Mouse (Mus musculus) natural killer cell, adult 2 months (primary cell): ENCODE data around the gene Sec14l3.

Experiments
- DNase-seq, 2 experiments: peaks; one replicate each; pipeline ENCODE4 v3.0.0; 2022; ENCODE audit warnings: low spot score in 2 of 2

The Sec14l3 gene

GRCm38 (mm10) chr11:4060866-4061575 lies 3.6 kb upstream of the Sec14l3 start:
- DNase-seq: no peak

- no peak for DNase-seq
Measured at GRCm38 (mm10) chr11:4062523-4062922, 2.1 kb upstream of the Sec14l3 start.

- DNase-seq: no peak
Measured at GRCm38 (mm10) chr11:4062981-4063380, 1.7 kb upstream of the Sec14l3 start.

GRCm38 (mm10) chr11:4069664-4070063 lies 5.0 kb downstream of the Sec14l3 start:
- DNase-seq: no peak

- no peak for DNase-seq
Measured at GRCm38 (mm10) chr11:4076633-4077032, 12.0 kb downstream of the Sec14l3 start.

GRCm38 (mm10) chr11:4078267-4078933 lies 13.8 kb downstream of the Sec14l3 start:
- no peak for DNase-seq

GRCm38 (mm10) chr11:4080219-4080618 lies 15.6 kb downstream of the Sec14l3 start:
- DNase-seq: peak; percentile 15 to 24

- DNase-seq: peak; percentile 39 to 44
Measured at GRCm38 (mm10) chr11:4083316-4084078, 18.9 kb downstream of the Sec14l3 start.

GRCm38 (mm10) chr11:4086246-4086645 lies 21.6 kb downstream of the Sec14l3 start:
- no peak for DNase-seq

- DNase-seq: no peak
Measured at GRCm38 (mm10) chr11:4087267-4087666, 22.6 kb downstream of the Sec14l3 start.

- DNase-seq: no peak
Measured at GRCm38 (mm10) chr11:4093459-4094377, 29.1 kb downstream of the Sec14l3 start.

- DNase-seq: peak; percentile 65 to 82
Measured at GRCm38 (mm10) chr11:4094378-4095170, 29.9 kb downstream of the Sec14l3 start.

GRCm38 (mm10) chr11:4095171-4096053 lies 30.8 kb downstream of the Sec14l3 start, which contains the start of gene Mtfp1:
Gene Mtfp1 (minus strand): TSS chr11:4095445.
- peak; percentile 31 to 46 for DNase-seq

GRCm38 (mm10) chr11:4096054-4096984 lies 31.7 kb downstream of the Sec14l3 start:
- DNase-seq: peak; percentile 93 to 95

- no peak for DNase-seq
Measured at GRCm38 (mm10) chr11:4097091-4097621, 32.5 kb downstream of the Sec14l3 start.

- DNase-seq: no peak
Measured at GRCm38 (mm10) chr11:4098120-4098519, 33.5 kb downstream of the Sec14l3 start.

- DNase-seq: no peak
Measured at GRCm38 (mm10) chr11:4098816-4099215, 34.2 kb downstream of the Sec14l3 start.

- DNase-seq: no peak
Measured at GRCm38 (mm10) chr11:4099447-4099846, 34.8 kb downstream of the Sec14l3 start.
